Mouse (Mus musculus) myocyte (in vitro differentiated cells): ENCODE data around the gene Gemin6. TPM values are rescaled to one million over a fixed set of nuclear protein-coding genes. Genes with fewer than 3 reads are reported as not detected.
A peak's percentile ranks its signal among the peaks of the same experiment; 100 is the strongest.
"Not testable (repeated sequence)": the region's sequence is repeated elsewhere in the genome, so short reads cannot be mapped to it uniquely, and the experiment has no call there.

Experiments
- H3K27me3 ChIP-seq: one replicate; pipeline ENCODE4 v1.6.1; 2011; ENCODE audit not compliant: control insufficient read depth, insufficient read depth, insufficient read length
- H3K36me3 ChIP-seq: one replicate; pipeline ENCODE4 v1.6.1; 2011; ENCODE audit not compliant: control insufficient read depth, insufficient read depth
- H3K4me2 ChIP-seq: one replicate; pipeline ENCODE4 v1.6.1; 2011; ENCODE audit warnings: low read depth, control low read depth
- H3K4me3 ChIP-seq: one replicate; pipeline ENCODE4 v1.5.1; 2011; ENCODE audit warnings: mild to moderate bottlenecking, control low read depth, moderate library complexity
- H3K79me2 ChIP-seq: one replicate; pipeline ENCODE4 v1.6.1; 2011; ENCODE audit not compliant: control insufficient read depth, insufficient read depth
- H3ac ChIP-seq: one replicate; pipeline ENCODE4 v1.6.1; 2011; ENCODE audit not compliant: control insufficient read depth, insufficient read length
- CEBPB ChIP-seq: IDR thresholded peaks from 2 replicates; pipeline ENCODE4 v1.6.1; 2011; ENCODE audit warnings: mild to moderate bottlenecking, moderate library complexity; ENCODE audit not compliant: poor library complexity, insufficient read depth, severe bottlenecking
- E2F4 ChIP-seq: IDR thresholded peaks from one replicate; pipeline ENCODE4 v1.6.1; 2011; ENCODE audit warnings: mild to moderate bottlenecking, control low read depth, moderate library complexity; ENCODE audit not compliant: insufficient read depth
- MAX ChIP-seq: IDR thresholded peaks from one replicate; pipeline ENCODE4 v1.6.1; 2011; ENCODE audit warnings: low read depth, mild to moderate bottlenecking, control low read depth
- MYOD1 ChIP-seq, 3 experiments: IDR thresholded peaks; one replicate each; pipeline ENCODE4 v1.6.1; 2011; ENCODE audit warnings: control low read depth in 2 of 3, low read depth in 2 of 3, mild to moderate bottlenecking in 2 of 3, moderate library complexity in 1 of 3; ENCODE audit not compliant: insufficient read length in 2 of 3, control insufficient read depth in 1 of 3
- MYOG ChIP-seq, 3 experiments: IDR thresholded peaks; one replicate each; pipeline ENCODE4 v1.6.1; 2011; ENCODE audit warnings: control low read depth in 2 of 3, low read depth in 2 of 3, mild to moderate bottlenecking in 2 of 3; ENCODE audit not compliant: insufficient read length in 2 of 3, control insufficient read depth in 1 of 3, insufficient read depth in 1 of 3
- POLR2A ChIP-seq: IDR thresholded peaks from one replicate; pipeline ENCODE4 v1.6.1; 2011; ENCODE audit warnings: low read depth, mild to moderate bottlenecking, control low read depth, moderate library complexity; ENCODE audit not compliant: insufficient read length
- POLR2AphosphoS2 ChIP-seq: IDR thresholded peaks from one replicate; pipeline ENCODE4 v1.6.1; 2011; ENCODE audit warnings: low read depth, control low read depth; ENCODE audit not compliant: insufficient read length
- REST ChIP-seq: IDR thresholded peaks from one replicate; pipeline ENCODE4 v1.6.1; 2011; ENCODE audit warnings: mild to moderate bottlenecking, control low read depth, moderate library complexity; ENCODE audit not compliant: insufficient read depth, insufficient read length
- SRF ChIP-seq: IDR thresholded peaks from one replicate; pipeline ENCODE4 v1.6.1; 2011; ENCODE audit warnings: low read depth; ENCODE audit not compliant: control insufficient read depth, insufficient read length
- TCF12 ChIP-seq: IDR thresholded peaks from one replicate; pipeline ENCODE4 v1.6.1; 2011; ENCODE audit warnings: mild to moderate bottlenecking, control low read depth; ENCODE audit not compliant: poor library complexity, insufficient read depth, severe bottlenecking
- TCF3 ChIP-seq: IDR thresholded peaks from one replicate; pipeline ENCODE4 v1.6.1; 2011; ENCODE audit warnings: low read depth, control low read depth; ENCODE audit not compliant: insufficient read length
- USF1 ChIP-seq: IDR thresholded peaks from one replicate; pipeline ENCODE4 v1.6.1; 2011; ENCODE audit warnings: low read depth, mild to moderate bottlenecking, control low read depth, moderate library complexity
- polyA plus RNA-seq: library from polyadenylated mRNA; unstranded; fragments of >200 nt; fragmentation: generic; extraction: Trizol; gene quantifications from one replicate; pipeline ENCODE4 v1.2.1, GENCODE M21; 2012; ENCODE audit warnings: missing spikeins

Gemin6 gene
- polyA plus RNA-seq, 1 experiment, result 6.5 TPM

DNA sequence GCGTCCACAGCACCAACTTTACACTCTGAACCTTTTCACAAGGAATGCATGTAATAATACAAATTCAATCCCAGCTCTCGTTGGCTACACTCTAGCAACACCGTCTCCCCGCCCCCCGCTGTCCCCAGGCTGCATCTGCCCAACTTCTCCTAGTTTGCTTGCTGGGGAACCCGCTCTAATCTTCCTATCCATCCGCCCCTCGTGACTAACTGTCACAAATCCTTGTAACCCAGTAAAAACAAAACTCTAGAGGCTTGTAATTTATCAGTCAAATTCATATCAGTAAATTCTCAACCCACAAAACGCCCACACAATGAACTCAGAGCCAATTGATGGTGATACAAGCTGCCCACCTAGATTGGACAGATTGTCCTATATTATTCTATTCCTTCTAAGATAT lies 3.0 kb upstream of the Gemin6 start:
- TF ChIP-seq TCF3 (no peak), POLR2AphosphoS2 (no peak), TCF12 (no peak), MYOG (IDR thresholded peaks at IDR 0.05; ENCODE audit: control insufficient read depth in 1 of 3, insufficient read depth in 1 of 3, insufficient read length in 2 of 3, low read depth in 2 of 3) (no peak), USF1 (no peak), CEBPB (no peak), MYOD1 (IDR thresholded peaks at IDR 0.05; ENCODE audit: control insufficient read depth in 1 of 3, insufficient read length in 2 of 3, low read depth in 2 of 3) (no peak), E2F4 (no peak), POLR2A (no peak), REST (no peak), MAX (no peak), SRF (no peak)
- no peaks in the 10 kb centered on the region for H3K36me3 ChIP-seq
- H3K79me2 ChIP-seq, result no peaks in the 10 kb centered on the region
- no peak overlapping the region for H3K4me2 ChIP-seq
- H3K4me3 ChIP-seq, result no peak overlapping the region
- H3K27me3 ChIP-seq, result no peaks in the 10 kb centered on the region
- no peak overlapping the region for H3ac ChIP-seq

DNA sequence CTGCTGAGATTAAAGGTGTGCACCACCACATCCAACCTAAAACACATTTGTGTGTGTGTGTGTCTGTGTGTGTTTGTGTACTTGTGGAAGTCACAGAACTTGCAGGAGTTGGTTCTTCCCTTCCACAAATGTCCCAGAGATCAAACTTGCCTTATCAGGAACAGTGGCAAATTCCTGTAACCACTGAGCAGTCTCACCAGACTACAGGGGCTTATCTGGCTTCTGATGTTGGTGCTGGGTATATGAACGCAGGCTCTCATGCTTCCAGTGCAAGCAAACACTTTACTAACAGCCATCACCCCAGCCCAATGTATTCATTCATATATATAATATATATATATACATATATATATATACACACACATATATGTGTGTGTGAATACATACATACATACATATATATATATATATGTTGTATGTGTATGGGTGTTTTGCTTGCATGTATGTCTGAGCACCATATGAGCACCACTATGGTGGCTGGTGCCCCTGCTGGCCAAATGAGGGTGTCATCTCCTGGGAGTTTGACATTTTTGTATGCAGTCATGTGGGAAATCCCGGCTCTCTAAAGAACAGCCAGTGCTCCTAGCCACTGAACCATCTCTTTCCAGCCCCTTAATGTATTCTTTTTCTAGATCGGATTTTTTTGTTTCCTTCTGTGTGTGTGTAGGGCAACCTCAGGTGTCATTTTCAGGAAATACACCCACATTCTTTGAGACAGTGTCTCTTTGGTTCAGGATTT lies 2.2 kb upstream of the Gemin6 start:
- TF ChIP-seq USF1 (no peak), TCF12 (no peak), CEBPB (no peak), POLR2A (no peak), MYOD1 (IDR thresholded peaks at IDR 0.05; ENCODE audit: control insufficient read depth in 1 of 3, insufficient read length in 2 of 3, low read depth in 2 of 3) (no peak), MYOG (IDR thresholded peaks at IDR 0.05; ENCODE audit: control insufficient read depth in 1 of 3, insufficient read depth in 1 of 3, insufficient read length in 2 of 3, low read depth in 2 of 3) (no peak), REST (no peak), SRF (no peak), E2F4 (no peak), TCF3 (no peak), MAX (no peak), POLR2AphosphoS2 (no peak)
- Histone ChIP-seq H3K4me3 (no peak overlapping the region), H3K27me3 (no peaks in the 10 kb centered on the region), H3K36me3 (no peaks in the 10 kb centered on the region), H3K79me2 (no peaks in the 10 kb centered on the region), H3ac (no peak overlapping the region), H3K4me2 (no peak overlapping the region)

DNA sequence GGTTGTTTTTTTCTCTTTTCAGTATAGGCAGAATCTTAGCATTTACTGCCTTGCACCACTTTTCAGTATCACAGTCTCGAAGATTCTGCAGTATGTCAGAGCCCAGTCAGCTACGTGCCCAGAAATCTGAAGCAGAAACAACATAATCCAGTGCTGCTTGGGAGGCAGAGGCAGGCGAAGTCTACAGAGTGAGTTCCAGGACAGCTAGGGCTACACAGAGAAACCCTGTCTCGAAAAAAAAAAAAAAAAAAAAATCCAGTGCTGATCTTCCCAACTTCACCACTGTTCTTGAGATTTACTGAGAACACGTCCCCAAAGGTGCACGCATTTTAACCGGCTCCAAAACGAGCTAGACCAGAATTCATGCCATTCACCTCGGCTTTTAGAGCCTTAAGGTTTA lies 412 bp upstream of the Gemin6 start:
- peak overlapping the region; percentile 49 for H3ac ChIP-seq
- peak overlapping the region; percentile 54 for H3K4me3 ChIP-seq
- peaks cover 4% of the 10 kb centered on the region for H3K36me3 ChIP-seq
- peak overlapping the region; percentile 81 for H3K4me2 ChIP-seq
- no peaks in the 10 kb centered on the region for H3K79me2 ChIP-seq
- no peaks in the 10 kb centered on the region for H3K27me3 ChIP-seq
- TF ChIP-seq MAX, result no peak
- no peak for TF ChIP-seq SRF
- TF ChIP-seq REST, result no peak
- no peak for TF ChIP-seq TCF3
- no peak for TF ChIP-seq POLR2AphosphoS2
- TF ChIP-seq MYOG (IDR thresholded peaks at IDR 0.05; ENCODE audit: control insufficient read depth in 1 of 3, insufficient read depth in 1 of 3, insufficient read length in 2 of 3, low read depth in 2 of 3), result no peak
- no peak for TF ChIP-seq E2F4
- TF ChIP-seq USF1, result no peak
- TF ChIP-seq POLR2A, result no peak
- TF ChIP-seq MYOD1 (IDR thresholded peaks at IDR 0.05; ENCODE audit: control insufficient read depth in 1 of 3, insufficient read length in 2 of 3, low read depth in 2 of 3), result no peak
- TF ChIP-seq CEBPB, result no peak
- TF ChIP-seq TCF12, result no peak

DNA sequence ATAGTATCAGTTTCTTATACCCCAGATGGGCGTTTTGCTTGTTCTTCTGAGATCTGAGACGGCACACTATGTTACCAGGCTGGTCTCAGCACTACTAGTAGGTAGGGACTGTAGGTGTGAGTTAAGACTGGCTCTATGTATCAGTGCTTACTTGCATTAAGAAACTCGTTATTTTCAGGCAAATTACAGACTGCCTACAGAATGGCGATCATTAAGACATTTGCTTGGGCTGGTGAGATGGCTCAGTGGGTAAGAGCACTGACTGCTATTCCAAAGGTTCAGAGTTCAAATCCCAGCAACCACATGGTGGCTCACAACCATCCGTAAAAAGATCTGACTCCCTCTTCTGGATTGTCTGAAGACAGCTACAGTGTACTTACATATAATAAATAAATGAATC lies 901 bp downstream of the Gemin6 start:
- not testable (repeated sequence) for H3K27me3 ChIP-seq, H3ac ChIP-seq, H3K36me3 ChIP-seq, H3K79me2 ChIP-seq
- H3K4me2 ChIP-seq, result peak overlapping the region; percentile 81
- H3K4me3 ChIP-seq, result peak overlapping the region; percentile 54

DNA sequence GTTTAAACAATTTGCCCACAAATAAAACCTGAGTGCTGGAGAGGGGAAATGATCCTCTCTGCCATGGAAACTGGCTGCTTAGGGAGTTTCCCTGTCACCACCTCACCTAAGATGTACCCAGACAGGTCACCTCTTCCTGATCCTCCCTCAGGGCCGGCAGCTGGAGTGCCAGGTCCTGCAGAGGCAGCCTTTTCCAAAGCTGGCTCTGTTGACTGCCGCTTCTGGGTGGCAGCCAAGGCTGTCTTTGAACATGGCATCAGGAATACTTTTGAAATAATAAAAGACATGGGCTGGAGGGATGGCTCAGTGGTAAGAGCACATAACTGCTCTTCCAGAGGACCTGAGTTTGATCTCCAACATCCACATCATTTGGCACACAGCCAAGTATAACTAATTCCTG lies 5.2 kb downstream of the Gemin6 start:
- no peaks in the 10 kb centered on the region for H3K79me2 ChIP-seq
- H3ac ChIP-seq, result no peak overlapping the region
- no peaks in the 10 kb centered on the region for H3K27me3 ChIP-seq
- H3K36me3 ChIP-seq, result peaks cover 4% of the 10 kb centered on the region
- no peak overlapping the region for H3K4me3 ChIP-seq
- TF ChIP-seq MYOD1 (IDR thresholded peaks at IDR 0.05; ENCODE audit: control insufficient read depth in 1 of 3, insufficient read length in 2 of 3, low read depth in 2 of 3) (no peak), MAX (no peak), POLR2AphosphoS2 (no peak), E2F4 (no peak), TCF12 (no peak), POLR2A (no peak), CEBPB (no peak), SRF (no peak), TCF3 (no peak), REST (no peak), USF1 (no peak), MYOG (IDR thresholded peaks at IDR 0.05; ENCODE audit: control insufficient read depth in 1 of 3, insufficient read depth in 1 of 3, insufficient read length in 2 of 3, low read depth in 2 of 3) (no peak)
- H3K4me2 ChIP-seq, result no peak overlapping the region
